Mouse (Mus musculus): ENCODE data around the gene Utp20.

DNA sequence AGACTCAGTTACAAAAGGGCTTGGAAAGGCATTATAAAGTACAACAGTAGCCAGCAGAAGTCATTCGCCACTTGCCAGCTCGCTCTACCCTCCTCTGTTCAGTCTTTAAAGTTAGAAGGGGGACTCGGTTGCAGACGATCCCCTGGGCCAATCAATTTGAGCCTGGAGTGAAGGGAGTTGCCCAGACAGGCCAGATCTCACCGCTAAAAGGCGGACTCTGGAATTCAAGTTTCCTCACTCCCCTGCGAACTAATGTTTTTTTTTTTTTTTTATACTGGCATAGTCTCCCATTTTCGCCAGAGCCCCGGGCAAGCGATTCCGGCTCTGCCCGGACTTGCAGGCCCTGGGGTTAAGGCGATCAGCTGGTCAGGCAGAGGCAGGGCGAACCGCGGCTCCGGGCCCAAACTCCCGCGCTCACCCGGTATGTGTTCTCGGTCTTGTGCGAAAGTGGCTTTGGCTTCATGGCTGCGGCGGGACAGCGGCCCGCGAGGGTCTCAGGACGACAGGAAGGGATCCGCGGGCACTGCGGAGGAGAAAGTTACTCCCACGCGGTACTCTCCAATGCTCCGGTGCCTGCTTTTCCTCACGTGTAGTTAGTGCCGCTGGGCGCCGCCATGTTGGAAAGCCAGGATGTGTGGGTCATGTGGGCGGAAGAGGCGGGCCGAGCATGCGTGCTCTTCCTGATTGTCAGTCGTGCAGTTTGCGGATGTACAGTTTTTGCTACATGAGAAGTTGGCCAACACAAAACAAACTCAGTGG is at the start of gene Utp20:
- TF ChIP-seq CTCF (IDR thresholded peaks at IDR 0.05; ENCODE audit: extremely low read depth, insufficient read depth, low read length) (no peak), POLR2A (IDR thresholded peaks at IDR 0.05; ENCODE audit: extremely low read depth, insufficient read depth, low read length) (peak; percentile 78)

All from cortical plate, adult 2 months (tissue).